Mouse (Mus musculus): Measurements from ENCODE around the gene Nr1d1.

DNA sequence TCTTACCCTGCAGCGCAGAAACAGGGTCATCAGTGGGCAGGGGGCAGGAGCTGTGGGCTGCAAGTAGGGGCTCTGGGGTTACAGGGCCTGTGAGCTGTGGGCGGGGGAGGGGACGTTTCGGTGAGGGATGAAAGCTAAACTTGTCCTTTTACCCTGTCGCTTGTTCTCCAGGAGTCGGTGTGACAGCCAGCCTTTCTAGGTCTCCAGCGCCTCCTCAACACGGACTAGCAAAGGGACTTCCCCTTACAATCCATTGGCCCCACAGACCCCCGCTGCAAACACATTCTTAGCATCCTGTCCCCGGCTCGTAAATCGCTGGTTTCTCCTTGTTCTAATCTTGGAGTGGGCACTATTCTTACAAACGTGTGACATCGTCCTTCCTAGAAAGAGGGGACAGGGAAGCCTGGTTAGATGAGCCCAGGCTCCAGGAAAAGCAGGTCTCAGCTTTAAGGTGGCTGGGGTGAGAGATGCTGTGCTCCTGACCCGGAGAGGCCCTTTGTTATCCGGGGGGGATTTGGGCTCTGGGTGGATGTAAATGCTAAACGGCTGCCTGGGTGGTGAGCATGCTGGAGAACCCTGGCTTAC is 7.6 kb upstream of the Nr1d1 start:
- no peak for TF ChIP-seq CTCF (IDR thresholded peaks at IDR 0.05; ENCODE audit: low read depth)
- TF ChIP-seq EP300 (IDR thresholded peaks at IDR 0.05; ENCODE audit: low read depth), result no peak

Data from heart, postnatal 0 days (tissue).